Mouse (Mus musculus) stomach, postnatal 0 days (tissue): ENCODE data around the gene Slc38a7. TPM values are rescaled to one million over a fixed set of nuclear protein-coding genes. Genes with fewer than 3 reads are reported as not detected.
A peak's percentile ranks its signal among the peaks of the same experiment; 100 is the strongest.

Experiments used
- ATAC-seq: fragments of 200-750 bp; cut with Nextera tagmentation; 2 replicates; pipeline ENCODE4 v1.8.0; 2017; ENCODE audit not compliant: low FRiP score, low TSS enrichment
- DNase-seq: peaks from one replicate; pipeline ENCODE4 v3.0.0-alpha.2; 2016; ENCODE audit warnings: low spot score
- H3K27ac ChIP-seq: fragments of 300-500 bp; sonication (generic); replicated peaks from 2 replicates; pipeline ENCODE4 v1.5.1; 2014; ENCODE audit warnings: mild to moderate bottlenecking, control low read depth
- H3K27me3 ChIP-seq: fragments of 300-500 bp; sonication (generic); 2 replicates; pipeline ENCODE4 v1.6.1; 2014; ENCODE audit warnings: low read length; ENCODE audit not compliant: control insufficient read depth, insufficient read depth
- H3K36me3 ChIP-seq: fragments of 300-500 bp; sonication (generic); 2 replicates; pipeline ENCODE4 v1.6.1; 2014; ENCODE audit warnings: low read length, mixed read lengths; ENCODE audit not compliant: control insufficient read depth, insufficient read depth
- H3K4me1 ChIP-seq: fragments of 300-500 bp; sonication (generic); replicated peaks from 2 replicates; pipeline ENCODE4 v1.6.1; 2014; ENCODE audit warnings: antibody characterized with exemption; ENCODE audit not compliant: control insufficient read depth, insufficient read depth
- H3K4me2 ChIP-seq: fragments of 300-500 bp; sonication (generic); replicated peaks from 2 replicates; pipeline ENCODE4 v1.6.1; 2014; ENCODE audit warnings: low read depth, mild to moderate bottlenecking, control low read depth, moderate library complexity
- H3K4me3 ChIP-seq: fragments of 300-500 bp; sonication (generic); 2 replicates; pipeline ENCODE4 v1.5.1; 2014; ENCODE audit warnings: low read depth, low read length, control low read depth
- H3K9ac ChIP-seq: fragments of 300-500 bp; sonication (generic); 2 replicates; pipeline ENCODE4 v1.6.1; 2014; ENCODE audit warnings: mild to moderate bottlenecking, low read length, control low read depth, mixed read lengths
- H3K9me3 ChIP-seq: fragments of 300-500 bp; sonication (generic); 2 replicates; pipeline ENCODE4 v1.6.1; 2016; ENCODE audit warnings: low read length; ENCODE audit not compliant: control insufficient read depth
- CTCF ChIP-seq: IDR thresholded peaks from 2 replicates; pipeline ENCODE4 v1.5.1; 2016; ENCODE audit warnings: antibody characterized with exemption, low read depth, mild to moderate bottlenecking, moderate library complexity
- EP300 ChIP-seq: optimal IDR thresholded peaks from 2 replicates; pipeline ENCODE3; 2016; ENCODE audit warnings: antibody characterized with exemption
- WGBS: fragments of 180-500 bp; shearing (Covaris S2); extraction: QIAGEN DNeasy Blood & Tissue Kit; methylation state at CpG from one replicate; pipeline ENCODE4 v1.1.7; 2014; 5-methylcytosine and 5-hydroxymethylcytosine counted together
- polyA plus RNA-seq: library from polyadenylated mRNA; unstranded; fragments of >200 nt; fragmentation: Nextera tagmentation; extraction: Ambion mirVana; gene quantifications from 2 replicates; pipeline ENCODE4 v1.2.1, GENCODE M21; 2015

Gene Slc38a7
- polyA plus RNA-seq, 1 experiment from 2014 or later, result 9.5 TPM

DNA sequence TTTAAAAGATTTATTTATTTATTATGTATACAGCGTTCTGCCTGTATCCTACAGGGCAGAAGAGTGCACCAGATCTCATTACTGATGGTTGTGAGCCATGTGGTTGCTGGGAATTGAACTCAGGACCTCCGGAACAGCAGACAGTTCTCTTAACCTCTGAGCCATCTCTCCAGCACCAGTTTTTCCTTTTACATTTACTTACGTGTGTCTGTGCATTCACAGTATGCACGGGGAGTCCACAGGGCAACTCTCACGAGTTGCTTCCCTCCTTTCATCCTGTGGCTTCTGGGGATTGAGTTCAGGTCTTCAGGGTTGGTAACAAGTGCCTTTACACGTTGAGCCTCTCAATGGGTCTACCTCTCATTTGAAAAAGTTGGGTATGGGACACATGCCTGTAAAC, 835 bp upstream of the Slc38a7 start:
- no peak overlapping the region for H3K4me2 ChIP-seq
- TF ChIP-seq EP300, result no peak
- TF ChIP-seq CTCF, result no peak
- H3K4me3 ChIP-seq, result no peak overlapping the region
- no peaks in the 10 kb centered on the region for H3K36me3 ChIP-seq
- WGBS, result 90% methylated on average over 6 of the region's 6 CpGs
- no peaks in the 10 kb centered on the region for H3K4me1 ChIP-seq
- no peaks in the 10 kb centered on the region for H3K27me3 ChIP-seq
- H3K9ac ChIP-seq, result no peak overlapping the region
- ATAC-seq (no peak), DNase-seq (no peak)
- no peak overlapping the region for H3K27ac ChIP-seq
- H3K9me3 ChIP-seq, result no peaks in the 10 kb centered on the region

- 43% methylated on average over 4 of the region's 4 CpGs for WGBS
- DNase-seq (peak; percentile 34), ATAC-seq (peak; percentile 68)
- Histone ChIP-seq H3K4me3 (no peak overlapping the region), H3K36me3 (no peaks in the 10 kb centered on the region), H3K4me1 (no peaks in the 10 kb centered on the region), H3K9ac (no peak overlapping the region), H3K4me2 (peak overlapping the region; percentile 83), H3K27ac (no peak overlapping the region), H3K27me3 (no peaks in the 10 kb centered on the region), H3K9me3 (no peaks in the 10 kb centered on the region)
- TF ChIP-seq CTCF, result peak; percentile 33
- no peak for TF ChIP-seq EP300
These were observed 1.0 kb downstream of the Slc38a7 start for GRCm38 (mm10) chr8:95852290-95852689.

DNA sequence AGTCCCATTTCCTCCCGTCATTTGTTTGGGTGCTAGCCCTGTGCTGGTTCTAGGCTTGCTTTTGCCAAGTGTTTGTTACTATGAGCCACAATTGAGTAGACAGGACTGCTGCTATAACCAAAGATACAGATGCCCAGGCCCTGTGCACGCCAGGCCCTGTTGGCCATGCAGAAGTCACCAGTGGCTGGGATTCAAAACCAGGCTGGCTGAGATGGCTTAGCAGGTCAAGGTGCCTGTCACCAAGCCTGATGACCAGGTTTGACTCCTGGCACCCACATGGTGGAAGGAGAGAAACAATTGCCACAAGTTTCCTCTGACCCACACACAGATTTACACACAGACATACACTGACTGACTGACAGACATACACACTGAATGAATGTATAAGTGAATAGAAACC, 3.0 kb downstream of the Slc38a7 start:
- Histone ChIP-seq H3K4me2 (no peak overlapping the region), H3K27ac (no peak overlapping the region), H3K9me3 (no peaks in the 10 kb centered on the region), H3K27me3 (no peaks in the 10 kb centered on the region), H3K4me1 (no peaks in the 10 kb centered on the region), H3K36me3 (no peaks in the 10 kb centered on the region; the same call in 1 of the 2 replicates), H3K4me3 (no peak overlapping the region), H3K9ac (no peak overlapping the region)
- no peak for TF ChIP-seq EP300
- TF ChIP-seq CTCF, result no peak
- ATAC-seq, result no peak
- DNase-seq, result no peak
- WGBS, result 85% methylated on average over 2 of the region's 2 CpGs

GRCm38 (mm10) chr8:95848734-95849464, 4.4 kb downstream of the Slc38a7 start:
- Histone ChIP-seq H3K4me2 (no peak overlapping the region), H3K27me3 (no peaks in the 10 kb centered on the region), H3K9ac (no peak overlapping the region), H3K36me3 (no peaks in the 10 kb centered on the region; the same call in 1 of the 2 replicates), H3K4me1 (no peaks in the 10 kb centered on the region), H3K4me3 (no peak overlapping the region), H3K9me3 (no peaks in the 10 kb centered on the region), H3K27ac (no peak overlapping the region)
- 83% methylated on average over 19 of the region's 19 CpGs for WGBS
- ATAC-seq, result no peak
- TF ChIP-seq CTCF, result no peak
- DNase-seq, result no peak

DNA sequence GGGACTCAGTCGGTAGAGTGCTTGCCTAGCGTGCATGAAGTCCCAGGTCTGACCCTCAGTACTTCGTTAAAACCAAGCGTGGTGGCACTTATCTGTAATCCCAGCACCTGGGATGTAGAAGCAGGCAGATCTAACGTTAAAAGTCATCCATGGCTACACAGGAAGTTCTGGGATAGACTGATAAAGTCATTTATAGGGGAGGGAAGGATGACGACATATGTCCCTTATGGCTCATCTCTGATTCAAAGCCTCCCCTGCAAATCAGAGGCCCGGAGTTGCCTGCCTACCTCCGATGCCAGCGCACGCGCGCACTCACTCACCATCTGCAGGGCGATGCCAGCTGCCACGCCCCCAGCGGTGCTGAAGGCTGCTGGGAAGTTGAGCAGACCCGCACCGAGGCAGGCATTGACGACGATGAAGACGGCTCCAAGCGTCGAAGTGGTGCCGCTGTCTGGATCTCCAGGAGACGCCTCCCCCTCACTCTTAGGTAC, 5.2 kb downstream of the Slc38a7 start:
- 80% methylated on average over 24 of the region's 24 CpGs for WGBS
- no peak for DNase-seq
- ATAC-seq, result no peak

GRCm38 (mm10) chr8:95845026-95845425, 8.3 kb downstream of the Slc38a7 start:
- TF ChIP-seq EP300 (no peak), CTCF (no peak)
- H3K9ac ChIP-seq, result no peak overlapping the region
- H3K4me3 ChIP-seq, result no peak overlapping the region
- no peaks in the 10 kb centered on the region; the same call in 1 of the 2 replicates for H3K36me3 ChIP-seq
- ATAC-seq (no peak), DNase-seq (no peak)
- H3K9me3 ChIP-seq, result no peaks in the 10 kb centered on the region
- H3K4me1 ChIP-seq, result no peaks in the 10 kb centered on the region
- H3K27ac ChIP-seq, result no peak overlapping the region
- 90% methylated on average over 7 of the region's 7 CpGs for WGBS
- H3K4me2 ChIP-seq, result no peak overlapping the region
- no peaks in the 10 kb centered on the region for H3K27me3 ChIP-seq

More for the DNA sequence above, 5.2 kb downstream of the Slc38a7 start:
- no peak overlapping the region for H3K4me2 ChIP-seq
- H3K4me3 ChIP-seq, result no peak overlapping the region
- H3K27me3 ChIP-seq, result no peaks in the 10 kb centered on the region
- no peaks in the 10 kb centered on the region for H3K9me3 ChIP-seq
- no peaks in the 10 kb centered on the region for H3K4me1 ChIP-seq
- TF ChIP-seq CTCF, result no peak
- no peak for TF ChIP-seq EP300
- no peaks in the 10 kb centered on the region; the same call in 1 of the 2 replicates for H3K36me3 ChIP-seq
- H3K9ac ChIP-seq, result no peak overlapping the region
- no peak overlapping the region for H3K27ac ChIP-seq
